Mouse (Mus musculus): ENCODE results near the gene Cdkl2. TPM values are rescaled to one million over a fixed set of nuclear protein-coding genes. Genes with fewer than 3 reads are reported as not detected.

The Cdkl2 gene
- total and polyA plus RNA-seq, 2 experiments from 2014 or later, result 17.1 to 29.2 TPM

DNA sequence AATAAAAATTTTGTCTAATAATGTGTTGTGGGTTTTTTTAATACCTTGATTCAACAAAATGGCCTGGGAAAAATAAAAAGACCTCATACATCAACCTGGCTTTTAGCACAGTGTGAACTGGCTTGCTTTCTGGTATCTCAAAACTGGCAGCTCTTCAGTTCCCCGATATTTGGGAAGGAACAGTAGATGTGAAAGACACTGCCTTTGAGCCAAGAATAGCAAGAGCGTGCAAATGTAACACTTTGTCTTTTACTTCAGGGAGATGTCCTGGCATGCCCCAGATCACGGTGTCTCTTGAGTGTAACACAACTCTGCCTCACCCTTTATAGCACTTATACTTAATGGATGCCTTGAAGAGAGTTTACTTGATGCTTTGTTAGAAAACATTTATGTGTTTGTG lies 71.6 kb downstream of the Cdkl2 start:
- Histone ChIP-seq H3K4me3 (ENCODE audit: low read length) (no peak overlapping the region), H3K27me3 (ENCODE audit: insufficient read depth, low read length) (no peaks in the 10 kb centered on the region), H3K4me2 (ENCODE audit: low read depth, low read length) (no peak overlapping the region), H3K9ac (replicated peaks; ENCODE audit: low read length) (no peak overlapping the region), H3K27ac (no peak overlapping the region), H3K9me3 (ENCODE audit: low read length) (no peaks in the 10 kb centered on the region), H3K36me3 (ENCODE audit: insufficient read depth, low read length) (no peaks in the 10 kb centered on the region), H3K4me1 (ENCODE audit: insufficient read depth, low read length) (no peaks in the 10 kb centered on the region)
- ATAC-seq (no peak), DNase-seq (ENCODE audit: low spot score) (no peak)
- TF ChIP-seq CTCF (IDR thresholded peaks at IDR 0.05; ENCODE audit: low read depth), result no peak
- WGBS, result 91% methylated on average over 3 of the region's 3 CpGs

DNA sequence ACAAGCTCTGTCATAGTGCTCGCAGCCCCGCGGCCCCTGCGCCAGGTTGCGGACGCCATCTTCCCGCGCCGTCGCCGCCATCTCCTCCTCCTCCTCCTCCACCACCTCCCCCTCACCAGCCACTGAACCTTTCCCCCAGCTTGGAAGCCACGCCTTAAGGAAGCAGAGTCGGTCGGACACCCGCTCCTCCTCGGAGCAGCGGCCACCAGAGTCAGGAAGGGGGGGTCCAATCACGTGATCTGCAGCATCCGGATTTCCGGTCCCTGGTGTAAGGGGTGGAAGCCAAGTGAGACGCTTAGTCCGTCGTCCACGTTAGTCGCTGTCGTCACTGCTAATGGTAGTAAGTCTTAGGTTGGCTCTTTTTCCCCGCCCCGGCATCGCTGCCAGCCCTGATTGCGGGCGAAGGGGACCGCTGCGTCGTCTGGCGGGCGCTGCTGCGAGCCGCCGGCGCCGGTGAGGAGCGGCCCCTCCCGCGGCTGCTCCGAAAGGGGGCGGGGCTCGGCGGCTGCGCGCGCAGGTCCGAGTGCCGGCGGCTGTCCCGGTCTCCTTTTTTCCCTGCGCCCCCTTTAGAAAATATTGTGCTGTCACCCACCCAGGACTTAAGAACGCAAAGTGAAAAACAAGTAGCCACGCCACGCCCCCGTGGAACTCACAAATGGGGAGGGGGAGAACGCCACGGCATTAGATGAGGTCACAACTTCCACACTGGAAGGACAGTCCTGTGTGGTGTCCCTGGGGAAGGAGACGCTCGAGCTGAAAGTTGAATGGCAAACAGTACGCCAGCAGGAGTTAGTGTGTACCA lies 80.8 kb downstream of the Cdkl2 start, which contains the start of gene Rchy1:
TSS of gene Rchy1 (minus strand) at position 430 of the 802 bp plus-strand sequence.
- H3K36me3 ChIP-seq (ENCODE audit: insufficient read depth, low read length), result no peaks in the 10 kb centered on the region
- peak within 1 kb of the TSS; percentile 73 for H3K9ac ChIP-seq (replicated peaks; ENCODE audit: low read length)
- WGBS, result 2% methylated on average over 65 of the region's 65 CpGs
- H3K4me1 ChIP-seq (ENCODE audit: insufficient read depth, low read length), result peaks cover 13% of the 10 kb centered on the region
- H3K27ac ChIP-seq, result peak within 1 kb of the TSS; percentile 94
- no peaks in the 10 kb centered on the region for H3K9me3 ChIP-seq (ENCODE audit: low read length)
- no peaks in the 10 kb centered on the region for H3K27me3 ChIP-seq (ENCODE audit: insufficient read depth, low read length)
- DNase-seq (ENCODE audit: low spot score) (peak; percentile 96), ATAC-seq (peak; percentile 98)
- peak within 1 kb of the TSS; percentile 55 for H3K4me3 ChIP-seq (ENCODE audit: low read length)
- H3K4me2 ChIP-seq (ENCODE audit: low read depth, low read length), result peak within 1 kb of the TSS; percentile 59
- peak; percentile 45 for TF ChIP-seq CTCF (IDR thresholded peaks at IDR 0.05; ENCODE audit: low read depth)

DNA sequence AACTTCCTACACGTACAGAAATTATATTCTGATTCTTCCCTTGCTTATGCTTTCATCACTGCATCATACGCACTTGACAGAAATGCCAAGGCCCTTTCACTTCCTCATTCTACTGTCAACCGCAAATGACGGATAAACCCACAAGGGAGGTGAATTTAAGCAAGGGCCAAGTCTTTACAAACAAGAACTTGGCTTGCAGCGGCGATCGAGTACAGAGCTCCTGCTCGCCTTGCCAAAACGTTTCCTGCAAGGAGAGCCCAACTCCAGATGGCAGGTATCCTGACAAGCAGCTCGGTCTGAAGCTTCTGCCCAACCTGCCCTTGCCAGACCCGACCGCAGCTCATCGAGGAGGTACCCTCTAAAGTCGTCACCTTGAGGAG lies 81.4 kb downstream of the Cdkl2 start:
- WGBS, result 0% methylated on average over 14 of the region's 14 CpGs
- no peak for TF ChIP-seq CTCF (IDR thresholded peaks at IDR 0.05; ENCODE audit: low read depth)
- peak overlapping the region; percentile 73 for H3K9ac ChIP-seq (replicated peaks; ENCODE audit: low read length)
- peak overlapping the region; percentile 59 for H3K4me2 ChIP-seq (ENCODE audit: low read depth, low read length)
- H3K4me1 ChIP-seq (ENCODE audit: insufficient read depth, low read length), result peaks cover 13% of the 10 kb centered on the region
- no peak for ATAC-seq
- H3K36me3 ChIP-seq (ENCODE audit: insufficient read depth, low read length), result peaks cover 3% of the 10 kb centered on the region; the same call in 1 of the 2 replicates
- peak overlapping the region; percentile 55 for H3K4me3 ChIP-seq (ENCODE audit: low read length)
- DNase-seq (ENCODE audit: low spot score), result no peak
- peak overlapping the region; percentile 94 for H3K27ac ChIP-seq
- H3K27me3 ChIP-seq (ENCODE audit: insufficient read depth, low read length), result no peaks in the 10 kb centered on the region
- no peaks in the 10 kb centered on the region for H3K9me3 ChIP-seq (ENCODE audit: low read length)

DNA sequence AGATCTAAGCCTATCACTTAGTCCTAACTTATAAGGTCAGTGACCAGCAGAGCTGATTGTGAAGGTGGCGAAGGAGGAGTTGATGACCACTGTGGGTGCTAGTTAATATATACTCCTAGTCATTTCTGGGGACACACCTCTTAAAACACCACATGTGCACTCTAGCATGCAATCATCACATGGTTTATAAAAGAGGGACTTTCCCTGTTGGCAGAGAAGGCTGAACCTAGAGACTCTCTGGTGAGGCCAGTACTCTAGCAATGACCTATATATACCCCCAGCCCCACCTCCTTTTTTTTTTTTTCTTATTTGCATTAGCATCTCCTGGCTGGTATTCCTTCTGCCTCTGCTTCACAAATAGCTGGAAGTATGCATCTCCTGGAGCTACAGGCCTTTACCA lies 82.3 kb downstream of the Cdkl2 start:
- H3K4me1 ChIP-seq (ENCODE audit: insufficient read depth, low read length), result peaks cover 13% of the 10 kb centered on the region
- H3K4me3 ChIP-seq (ENCODE audit: low read length), result peak overlapping the region; percentile 55
- H3K36me3 ChIP-seq (ENCODE audit: insufficient read depth, low read length), result peaks cover 7% of the 10 kb centered on the region; the same call in 1 of the 2 replicates
- no peaks in the 10 kb centered on the region for H3K9me3 ChIP-seq (ENCODE audit: low read length)
- H3K9ac ChIP-seq (replicated peaks; ENCODE audit: low read length), result peak overlapping the region; percentile 73; the same call in 1 of the 2 replicates
- ATAC-seq (no peak), DNase-seq (ENCODE audit: low spot score) (no peak)
- WGBS, result 90% methylated on average over 1 of the region's 1 CpGs
- no peaks in the 10 kb centered on the region for H3K27me3 ChIP-seq (ENCODE audit: insufficient read depth, low read length)
- H3K4me2 ChIP-seq (ENCODE audit: low read depth, low read length), result peak overlapping the region; percentile 59
- TF ChIP-seq CTCF (IDR thresholded peaks at IDR 0.05; ENCODE audit: low read depth), result no peak
- H3K27ac ChIP-seq, result no peak overlapping the region

DNA sequence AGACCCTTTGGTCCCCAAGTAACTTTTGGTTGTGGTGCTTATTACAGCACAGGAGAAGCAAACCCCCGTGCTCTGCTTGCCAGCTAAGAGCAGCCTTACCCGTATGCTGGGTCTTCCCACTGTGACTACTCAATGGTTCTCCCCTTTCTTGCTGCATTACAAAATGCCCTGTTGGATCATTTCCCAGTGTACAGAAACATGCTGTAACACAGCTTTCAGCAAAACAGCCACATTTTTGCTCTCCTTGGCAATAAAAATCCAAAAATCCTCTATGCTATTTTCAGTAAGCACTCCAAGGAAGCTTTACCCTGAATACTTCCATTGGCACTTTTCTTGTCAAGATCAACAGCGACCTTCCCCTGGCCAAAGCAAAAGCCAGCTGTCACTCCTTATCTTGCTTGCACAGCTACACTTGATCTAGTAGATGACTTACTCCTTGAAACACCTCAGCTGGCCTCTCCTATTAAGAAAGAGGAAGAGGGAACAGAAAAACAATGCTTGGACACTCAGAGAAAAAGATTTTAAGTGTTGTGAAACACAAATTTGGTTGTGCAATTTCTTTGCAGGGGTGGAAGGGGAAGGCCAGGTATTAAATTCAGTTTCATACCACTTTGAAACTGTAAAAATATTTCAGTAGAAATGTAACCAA lies 83.0 kb downstream of the Cdkl2 start:
- no peaks in the 10 kb centered on the region for H3K9me3 ChIP-seq (ENCODE audit: low read length)
- no peaks in the 10 kb centered on the region for H3K27me3 ChIP-seq (ENCODE audit: insufficient read depth, low read length)
- peaks cover 7% of the 10 kb centered on the region; the same call in 1 of the 2 replicates for H3K36me3 ChIP-seq (ENCODE audit: insufficient read depth, low read length)
- peaks cover 13% of the 10 kb centered on the region for H3K4me1 ChIP-seq (ENCODE audit: insufficient read depth, low read length)
- WGBS, result 41% methylated on average over 3 of the region's 3 CpGs
- no peak overlapping the region; the same call in 1 of the 2 replicates for H3K27ac ChIP-seq
- DNase-seq (ENCODE audit: low spot score) (no peak), ATAC-seq (no peak)
- TF ChIP-seq CTCF (IDR thresholded peaks at IDR 0.05; ENCODE audit: low read depth), result no peak
- peak overlapping the region; percentile 59 for H3K4me2 ChIP-seq (ENCODE audit: low read depth, low read length)
- no peak overlapping the region; the same call in 1 of the 2 replicates for H3K9ac ChIP-seq (replicated peaks; ENCODE audit: low read length)
- H3K4me3 ChIP-seq (ENCODE audit: low read length), result peak overlapping the region; percentile 55; the same call in 1 of the 2 replicates

DNA sequence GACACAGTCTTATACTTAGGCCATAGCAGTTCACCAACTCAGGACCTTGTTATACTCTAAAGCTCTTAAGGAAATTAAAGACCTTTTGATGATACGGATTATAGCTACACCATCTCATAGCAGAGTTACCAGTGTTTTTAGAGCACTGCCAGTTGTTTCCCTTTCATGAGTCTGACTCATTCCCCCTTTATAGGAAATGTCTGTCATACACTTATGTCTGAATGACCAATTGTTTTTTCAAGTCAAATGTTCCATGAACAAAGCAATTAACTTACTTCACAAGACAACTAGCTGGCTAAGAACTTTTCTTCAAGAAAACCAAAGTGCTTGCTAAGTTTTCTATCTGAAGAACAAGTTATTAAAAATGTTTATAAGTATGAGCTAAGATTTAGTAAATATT lies 83.7 kb downstream of the Cdkl2 start:
- TF ChIP-seq CTCF (IDR thresholded peaks at IDR 0.05; ENCODE audit: low read depth), result no peak
- H3K9ac ChIP-seq (replicated peaks; ENCODE audit: low read length), result no peak overlapping the region
- H3K4me1 ChIP-seq (ENCODE audit: insufficient read depth, low read length), result peaks cover 13% of the 10 kb centered on the region
- H3K4me2 ChIP-seq (ENCODE audit: low read depth, low read length), result peak overlapping the region; percentile 59
- 82% methylated on average over 1 of the region's 1 CpGs for WGBS
- H3K27ac ChIP-seq, result no peak overlapping the region
- DNase-seq (ENCODE audit: low spot score) (no peak), ATAC-seq (no peak)
- no peaks in the 10 kb centered on the region for H3K27me3 ChIP-seq (ENCODE audit: insufficient read depth, low read length)
- H3K4me3 ChIP-seq (ENCODE audit: low read length), result no peak overlapping the region
- H3K9me3 ChIP-seq (ENCODE audit: low read length), result no peaks in the 10 kb centered on the region
- peaks cover 7% of the 10 kb centered on the region; the same call in 1 of the 2 replicates for H3K36me3 ChIP-seq (ENCODE audit: insufficient read depth, low read length)
